In genomic region chr14:99856158-99857011, GRCm38 (mm10) we compare ENCODE assay signal across 16 mouse cellular contexts.
DNase-seq lines count a peak whose midpoint lies in the region; ATAC-seq and TF ChIP-seq lines count a peak whose summit lies in the region.
"Had no signal": no experiment of that assay in that cellular context is flagged by ENCODE, and none has a peak within 500 bp of the region (broad histone marks: within the 10 kb centered on the region; RNA-seq: fewer than 3 reads in every experiment).

No protein-coding gene starts in this region.

- H3K4me1 ChIP-seq in kidney, postnatal 0 days (replicated peaks; ENCODE audit: insufficient read depth, low read length): no peaks in the 10 kb centered on the region
- peaks cover 10% of the 10 kb centered on the region for H3K4me1 ChIP-seq in intestine, embryonic 16.5 days (ENCODE audit: control insufficient read depth, insufficient read depth, low read length)
- no peaks in the 10 kb centered on the region for H3K4me1 ChIP-seq in hindbrain, embryonic 13.5 days (replicated peaks)
- H3K4me1 ChIP-seq: lung, embryonic 15.5 days; neural tube, embryonic 12.5 days had no signal

- no peak overlapping the region for H3K9ac ChIP-seq in kidney, postnatal 0 days (ENCODE audit: low read depth, low read length)
- H3K9ac ChIP-seq in intestine, embryonic 16.5 days (ENCODE audit: low read depth, low read length): 0 out of 2 replicates have a peak overlapping the region, but pooled peaks have one; percentile 14
- no peak overlapping the region for H3K9ac ChIP-seq in hindbrain, embryonic 13.5 days
- H3K9ac ChIP-seq: lung, embryonic 15.5 days; neural tube, embryonic 12.5 days had no signal

- no peaks in the 10 kb centered on the region for H3K36me3 ChIP-seq in kidney, postnatal 0 days (ENCODE audit: insufficient read depth, low read length)
- no peaks in the 10 kb centered on the region for H3K36me3 ChIP-seq in intestine, embryonic 16.5 days (ENCODE audit: control insufficient read depth, insufficient read depth, low read length)
- H3K36me3 ChIP-seq in hindbrain, embryonic 13.5 days: no peaks in the 10 kb centered on the region
- H3K36me3 ChIP-seq: lung, embryonic 15.5 days; neural tube, embryonic 12.5 days had no signal

- DNase-seq in frontal cortex, postnatal 25 days (ENCODE audit: low spot score in 2 of 2): no peak
- DNase-seq in kidney, postnatal 0 days (ENCODE audit: low spot score): peak; percentile 83
- no peak for DNase-seq in kidney, postnatal 10 days
- DNase-seq in MN1 (ENCODE audit: low spot score): peak; percentile 58
- DNase-seq in gastrocnemius, postnatal 36 days: no peak
- DNase-seq: adrenal gland, postnatal 25 days; cerebellum, adult 9-11 months; kidney, postnatal 14 days; right cerebral cortex, postnatal 25 days; thymus, adult 2 months had no signal

- peak; percentile 35; the same call in 1 of the 2 replicates for ATAC-seq in frontal cortex, adult (ENCODE audit: low TSS enrichment)
- ATAC-seq in kidney, postnatal 0 days (replicated peaks; ENCODE audit: low FRiP score, low read depth): no peak
- ATAC-seq in intestine, embryonic 16.5 days: peak; percentile 89
- no peak for ATAC-seq in hindbrain, embryonic 13.5 days (ENCODE audit: low FRiP score)

- no peaks in the 10 kb centered on the region for H3K9me3 ChIP-seq in kidney, postnatal 0 days (replicated peaks; ENCODE audit: low read length)
- H3K9me3 ChIP-seq in intestine, embryonic 16.5 days (ENCODE audit: control insufficient read depth, low read length): no peaks in the 10 kb centered on the region
- no peaks in the 10 kb centered on the region for H3K9me3 ChIP-seq in hindbrain, embryonic 13.5 days
- H3K9me3 ChIP-seq: lung, embryonic 15.5 days; neural tube, embryonic 12.5 days had no signal

- TF ChIP-seq CTCF in kidney, postnatal 0 days (IDR thresholded peaks at IDR 0.05; ENCODE audit: low read depth): no peak

- no peak overlapping the region for H3K27ac ChIP-seq in kidney, postnatal 0 days
- H3K27ac ChIP-seq in intestine, embryonic 16.5 days (ENCODE audit: low read length): peak overlapping the region; percentile 88
- no peak overlapping the region for H3K27ac ChIP-seq in hindbrain, embryonic 13.5 days
- H3K27ac ChIP-seq: lung, embryonic 15.5 days; neural tube, embryonic 12.5 days had no signal

- 59% methylated on average over 14 of the region's 14 CpGs for WGBS in kidney, postnatal 0 days
- 25% methylated on average over 14 of the region's 14 CpGs for WGBS in intestine, embryonic 16.5 days
- WGBS in hindbrain, embryonic 13.5 days: 86% methylated on average over 14 of the region's 14 CpGs

- H3K27me3 ChIP-seq in kidney, postnatal 0 days (ENCODE audit: insufficient read depth, low read length): no peaks in the 10 kb centered on the region
- no peaks in the 10 kb centered on the region for H3K27me3 ChIP-seq in intestine, embryonic 16.5 days (replicated peaks; ENCODE audit: control insufficient read depth, insufficient read depth, low read length)
- no peaks in the 10 kb centered on the region for H3K27me3 ChIP-seq in hindbrain, embryonic 13.5 days
- H3K27me3 ChIP-seq: lung, embryonic 15.5 days; neural tube, embryonic 12.5 days had no signal

- no peak overlapping the region for H3K4me2 ChIP-seq in kidney, postnatal 0 days (ENCODE audit: low read length)
- H3K4me2 ChIP-seq in intestine, embryonic 16.5 days (ENCODE audit: low read depth, low read length): 0 out of 2 replicates have a peak overlapping the region, but pooled peaks have one; percentile 13
- H3K4me2 ChIP-seq in hindbrain, embryonic 13.5 days: no peak overlapping the region
- H3K4me2 ChIP-seq: liver, embryonic 11.5 days; lung, embryonic 15.5 days; neural tube, embryonic 12.5 days had no signal

- no peak overlapping the region for H3K4me3 ChIP-seq in kidney, postnatal 0 days (replicated peaks; ENCODE audit: low read depth, low read length)
- H3K4me3 ChIP-seq in intestine, embryonic 16.5 days (ENCODE audit: low read length): no peak overlapping the region
- H3K4me3 ChIP-seq in hindbrain, embryonic 13.5 days: no peak overlapping the region
- H3K4me3 ChIP-seq: lung, embryonic 15.5 days; neural tube, embryonic 12.5 days had no signal

- intact Hi-C loops in gastrocnemius, postnatal 36 days (cut with DNase I): no loop called here

Comparison
In these comparisons a context has a peak if more than half of its experiments do, and no peak if none do; other contexts are left out.
1. DNase-seq: peak in kidney, postnatal 0 days (single experiment) and MN1 (single experiment); none in frontal cortex, postnatal 25 days (0 of 2), kidney, postnatal 10 days (single experiment) and gastrocnemius, postnatal 36 days (0 of 2).
2. ATAC-seq: peak in frontal cortex, adult (single experiment) and intestine, embryonic 16.5 days (single experiment); none in kidney, postnatal 0 days (single experiment) and hindbrain, embryonic 13.5 days (single experiment).